Mouse (Mus musculus) ES-E14 (cell line): Measurements from ENCODE around the gene Cfap69. TPM values are rescaled to one million over a fixed set of nuclear protein-coding genes. Genes with fewer than 3 reads are reported as not detected.
A peak's percentile ranks its signal among the peaks of the same experiment; 100 is the strongest.
"Not testable (repeated sequence)": the region's sequence is repeated elsewhere in the genome, so short reads cannot be mapped to it uniquely, and the experiment has no call there.

Experiments
- DNase-seq: peaks from one replicate; pipeline ENCODE4 v3.0.0-alpha.2; 2013; ENCODE audit warnings: low read depth, low spot score
- H3K27ac ChIP-seq: 2 replicates; pipeline ENCODE4 v1.5.1; 2012; ENCODE audit warnings: low read depth, mild to moderate bottlenecking, low read length, moderate library complexity, mixed read lengths; ENCODE audit not compliant: poor library complexity, insufficient read depth, severe bottlenecking
- H3K36me3 ChIP-seq: 2 replicates; pipeline ENCODE4 v1.6.1; 2012; ENCODE audit warnings: mild to moderate bottlenecking, low read length, moderate library complexity, mixed read lengths; ENCODE audit not compliant: control insufficient read depth, poor library complexity, insufficient read depth, severe bottlenecking
- H3K4me1 ChIP-seq, 2 experiments: fragments of 150-350 bp in 1 of 2; sonication (generic) in 1 of 2; 2 replicates each; pipeline ENCODE4 v1.6.1; 2012; ENCODE audit warnings: low read length in 2 of 2, mild to moderate bottlenecking in 1 of 2, mixed read lengths in 1 of 2; ENCODE audit not compliant: control insufficient read depth in 2 of 2, insufficient read depth in 2 of 2, poor library complexity in 1 of 2
- H3K4me3 ChIP-seq, 2 experiments: fragments of 150-350 bp in 1 of 2; sonication (generic) in 1 of 2; 2 replicates each; pipeline ENCODE4 v1.5.1; 2012; ENCODE audit warnings: low read length in 2 of 2, low read depth in 1 of 2, mild to moderate bottlenecking in 1 of 2, mixed read lengths in 1 of 2; ENCODE audit not compliant: insufficient read depth in 1 of 2, poor library complexity in 1 of 2, severe bottlenecking in 1 of 2
- H3K9ac ChIP-seq: 2 replicates; pipeline ENCODE4 v1.6.1; 2012; ENCODE audit warnings: low read depth, mild to moderate bottlenecking, low read length, mixed read lengths; ENCODE audit not compliant: poor library complexity, insufficient read depth, severe bottlenecking
- H3K9me3 ChIP-seq: fragments of 150-350 bp; sonication (generic); 2 replicates; pipeline ENCODE4 v1.6.1; 2012; ENCODE audit warnings: low read depth, mild to moderate bottlenecking, low read length; ENCODE audit not compliant: control insufficient read depth, insufficient read depth
- CHD2 ChIP-seq: IDR thresholded peaks from 2 replicates; pipeline ENCODE4 v1.6.1; 2014; ENCODE audit warnings: mild to moderate bottlenecking, low read depth, low read length, inconsistent platforms
- HCFC1 ChIP-seq: IDR thresholded peaks from 2 replicates; pipeline ENCODE4 v1.6.1; 2012; ENCODE audit warnings: low read length, inconsistent platforms, borderline replicate concordance; ENCODE audit not compliant: insufficient read depth
- MAFK ChIP-seq: IDR thresholded peaks from 2 replicates; pipeline ENCODE4 v1.6.1; 2014; ENCODE audit warnings: mild to moderate bottlenecking, low read depth, low read length, inconsistent platforms; ENCODE audit not compliant: insufficient read depth
- ZC3H11A ChIP-seq: IDR thresholded peaks from 2 replicates; pipeline ENCODE4 v1.6.1; 2012; ENCODE audit warnings: low read depth, mild to moderate bottlenecking, inconsistent platforms, low read length, borderline replicate concordance
- ZNF384 ChIP-seq: IDR thresholded peaks from 2 replicates; pipeline ENCODE4 v1.6.1; 2012; ENCODE audit warnings: low read depth, low read length, inconsistent platforms
- in situ Hi-C, 2 experiments: fragments of 600-800 bp; cut with MboI; formaldehyde crosslinking; loops; one replicate each; pipeline ENCODE4 v1.15.1; 2025; ENCODE audit warnings: low sequenced_read_pairs in 2 of 2, inconsistent platforms in 1 of 2; ENCODE audit not compliant: unreplicated experiment in 2 of 2
- total RNA-seq: library from RNA; depleted of rRNA; stranded (reverse); fragments of 300-350 nt; gene quantifications from 2 replicates; pipeline ENCODE4 v1.2.3, GENCODE M21; 2012

Gene Cfap69
- total RNA-seq, 1 experiment = 4.6 TPM

GRCm38 (mm10) chr5:5686973-5687372, 22.9 kb upstream of the Cfap69 start:
- peak; percentile 47 for DNase-seq
- peak overlapping the region; percentile 20; the same call in 1 of the 2 replicates for H3K27ac ChIP-seq
- in situ Hi-C loops = no loop called here

GRCm38 (mm10) chr5:5684946-5685345, 20.9 kb upstream of the Cfap69 start:
- DNase-seq, H3K36me3 ChIP-seq, in situ Hi-C loops, H3K4me3 ChIP-seq, H3K9me3 ChIP-seq, H3K27ac ChIP-seq, H3K9ac ChIP-seq: not testable (repeated sequence)
- H3K4me1 ChIP-seq = peaks cover 5 to 13% of the 10 kb centered on the region in 2 experiments; a peak in 3 of 4 replicates

More at GRCm38 (mm10) chr5:5686973-5687372, 22.9 kb upstream of the Cfap69 start:
- Histone ChIP-seq H3K9me3 (no peaks in the 10 kb centered on the region), H3K9ac (no peak overlapping the region), H3K4me3 (no peak overlapping the region), H3K4me1 (peaks cover 5 to 17% of the 10 kb centered on the region in 2 experiments; a peak in 3 of 4 replicates), H3K36me3 (no peaks in the 10 kb centered on the region)
- no peak for TF ChIP-seq ZC3H11A
- peak; percentile 90 for TF ChIP-seq MAFK

GRCm38 (mm10) chr5:5683292-5683691, 19.3 kb upstream of the Cfap69 start:
- Histone ChIP-seq H3K27ac (no peak overlapping the region), H3K4me3 (no peak overlapping the region), H3K4me1 (peaks cover 5 to 10% of the 10 kb centered on the region in 2 experiments; a peak in 3 of 4 replicates), H3K9ac (no peak overlapping the region), H3K9me3 (no peaks in the 10 kb centered on the region), H3K36me3 (peaks cover 2% of the 10 kb centered on the region; the same call in 1 of the 2 replicates)
- no peak for DNase-seq
- no peak for TF ChIP-seq CHD2
- no peak for TF ChIP-seq MAFK
- no peak for TF ChIP-seq HCFC1
- no peak for TF ChIP-seq ZC3H11A
- TF ChIP-seq ZNF384 = no peak
- in situ Hi-C loops = no loop called here

GRCm38 (mm10) chr5:5679459-5679858, 15.4 kb upstream of the Cfap69 start:
- Histone ChIP-seq H3K4me1 (no peaks in the 10 kb centered on the region), H3K27ac (no peak overlapping the region), H3K36me3 (peaks cover 5% of the 10 kb centered on the region; the same call in 1 of the 2 replicates), H3K9ac (no peak overlapping the region), H3K4me3 (no peak overlapping the region), H3K9me3 (no peaks in the 10 kb centered on the region)
- no peak for TF ChIP-seq CHD2
- TF ChIP-seq MAFK = no peak
- TF ChIP-seq HCFC1 = no peak
- no peak for TF ChIP-seq ZC3H11A
- no peak for TF ChIP-seq ZNF384
- in situ Hi-C loops = no loop called here
- DNase-seq = no peak

GRCm38 (mm10) chr5:5676082-5676481, 12.0 kb upstream of the Cfap69 start:
- DNase-seq = no peak
- no peaks in the 10 kb centered on the region for H3K9me3 ChIP-seq
- no peak overlapping the region for H3K27ac ChIP-seq
- in situ Hi-C loops = no loop called here
- no peak overlapping the region for H3K9ac ChIP-seq
- H3K36me3 ChIP-seq = peaks cover 9% of the 10 kb centered on the region; the same call in 1 of the 2 replicates
- H3K4me3 ChIP-seq = no peak overlapping the region
- no peak for TF ChIP-seq MAFK
- no peak for TF ChIP-seq ZC3H11A
- TF ChIP-seq ZNF384 = no peak
- TF ChIP-seq CHD2 = no peak
- no peak for TF ChIP-seq HCFC1
- no peaks in the 10 kb centered on the region for H3K4me1 ChIP-seq
